Mouse (Mus musculus): ENCODE measurements at regions not wholly inside any gene's neighbourhood (a gene's known extent, or its start where the extent isn't known, plus 50 kb on each side); places are given as distances from the start of the nearest gene placed in this dataset.

DNA sequence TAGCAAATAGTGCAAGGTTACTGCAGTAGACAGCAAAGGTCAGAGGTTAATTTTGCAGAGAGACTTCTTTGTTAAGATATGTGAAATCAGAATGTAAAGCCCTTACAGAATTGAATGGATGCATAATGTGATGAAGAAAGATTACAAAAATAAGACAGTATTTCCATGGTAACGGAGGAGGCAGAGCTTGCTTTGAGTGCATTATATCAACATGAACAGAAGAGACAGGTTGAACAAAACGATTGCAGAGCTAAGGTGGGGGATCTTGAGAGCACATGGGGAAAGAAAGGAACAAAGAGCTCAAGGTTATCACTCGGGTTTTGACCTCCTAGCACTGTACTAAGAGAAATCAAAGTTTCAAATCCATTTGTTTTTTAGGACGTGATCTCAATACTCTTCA lies 106.2 kb upstream of the Rap2b start:
- no peak for DNase-seq (ENCODE audit: low spot score)

GRCm38 (mm10) chr3:61255643-61256042 lies 105.8 kb upstream of the Rap2b start:
- DNase-seq (ENCODE audit: low spot score): no peak

DNA sequence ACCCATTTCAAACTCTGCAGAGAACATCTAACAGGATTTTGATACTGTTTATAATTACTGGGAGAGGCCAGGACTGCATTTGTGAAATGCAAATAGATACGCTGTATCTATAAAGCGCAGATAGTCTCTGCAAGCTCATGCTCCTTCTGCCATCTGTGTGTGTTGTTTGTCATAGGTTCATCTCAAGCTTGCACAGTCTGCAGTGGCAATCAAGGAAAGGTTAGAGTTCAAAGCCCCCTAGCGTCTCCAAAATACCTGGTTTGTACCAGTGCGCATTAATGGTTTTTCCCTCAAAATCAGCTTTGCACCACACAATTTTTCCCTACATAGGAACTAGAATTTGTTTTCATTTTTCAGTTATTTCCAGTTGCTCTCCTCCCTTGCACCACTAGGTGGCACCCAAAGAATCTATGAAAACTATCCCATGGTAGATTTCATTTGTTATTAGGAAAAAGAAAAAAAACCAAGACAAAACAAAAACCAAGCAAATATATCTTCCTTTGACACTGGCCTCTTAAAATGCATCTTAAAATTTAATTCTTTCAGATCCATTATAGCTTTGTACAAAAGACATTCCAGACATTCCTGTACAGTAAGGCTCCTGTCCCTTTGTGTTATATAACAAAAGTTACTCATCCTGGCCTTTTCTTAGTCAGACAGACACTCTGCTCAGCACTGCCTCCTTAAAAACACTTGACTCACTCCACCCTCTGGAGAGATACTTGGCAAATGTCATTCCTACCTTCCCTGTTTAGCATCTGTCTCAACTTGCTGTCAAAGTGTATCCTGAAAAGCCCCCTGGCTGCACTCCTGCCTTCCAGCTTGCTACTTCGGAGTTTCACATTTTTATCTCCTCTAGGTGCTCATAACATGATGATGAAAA lies 92.7 kb upstream of the Rap2b start:
- DNase-seq (ENCODE audit: low spot score): peak; percentile 47

DNA sequence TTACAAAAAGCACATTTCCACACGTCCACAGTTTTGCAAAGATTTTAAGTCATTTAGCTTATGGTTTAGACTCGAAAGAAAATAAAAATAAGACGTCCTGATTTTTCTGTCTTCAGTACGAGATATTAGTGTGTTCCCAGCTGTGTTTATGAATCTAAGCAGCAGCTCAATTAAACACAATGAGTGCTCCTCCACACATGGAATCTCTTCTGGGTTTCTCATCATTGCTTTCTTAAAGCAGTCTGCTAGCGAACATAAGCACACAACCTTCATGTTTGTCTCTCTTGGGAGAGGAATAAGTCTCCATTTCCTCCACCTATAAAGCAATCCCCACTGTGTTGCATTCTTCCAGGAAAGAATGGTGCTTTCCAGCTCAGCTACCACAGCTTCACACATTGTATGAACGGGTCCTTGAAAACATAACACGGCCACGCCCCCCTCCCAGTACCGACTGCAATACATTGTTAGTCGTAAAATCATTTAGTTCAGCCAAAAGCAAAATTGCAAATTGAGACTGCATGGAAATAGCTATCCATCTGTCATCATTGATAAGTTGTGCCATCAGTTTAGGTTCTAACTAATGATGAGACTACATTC lies 75.4 kb upstream of the Rap2b start:
- DNase-seq (ENCODE audit: low spot score): no peak

- DNase-seq (ENCODE audit: low spot score): no peak
These were observed 73.2 kb upstream of the Rap2b start for GRCm38 (mm10) chr3:61288195-61288594.

DNA sequence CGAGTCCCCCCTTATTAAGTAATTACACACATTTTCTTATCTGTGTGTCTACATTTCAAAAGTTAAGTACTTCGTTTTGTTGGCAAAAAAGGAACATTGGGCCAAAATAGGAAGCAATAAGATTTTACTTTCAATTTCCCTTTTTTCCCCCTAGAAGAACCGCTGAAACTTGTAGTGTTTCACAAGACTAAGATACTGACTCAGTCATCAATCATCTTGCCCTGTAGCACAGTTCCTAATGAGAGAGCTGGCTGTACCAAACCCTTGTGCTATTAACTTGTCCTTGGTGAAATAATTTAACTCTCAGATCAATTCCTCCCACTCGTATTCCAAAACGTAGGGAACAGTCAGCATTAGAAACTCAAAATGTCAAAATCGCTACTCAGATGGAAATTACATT lies 66.6 kb upstream of the Rap2b start:
- DNase-seq (ENCODE audit: low spot score): no peak

- no peak for DNase-seq (ENCODE audit: low spot score)
These were observed 64.1 kb upstream of the Rap2b start for GRCm38 (mm10) chr3:61297290-61297689.

GRCm38 (mm10) chr3:61302214-61302613 lies 59.2 kb upstream of the Rap2b start:
- DNase-seq (ENCODE audit: low spot score): no peak

DNA sequence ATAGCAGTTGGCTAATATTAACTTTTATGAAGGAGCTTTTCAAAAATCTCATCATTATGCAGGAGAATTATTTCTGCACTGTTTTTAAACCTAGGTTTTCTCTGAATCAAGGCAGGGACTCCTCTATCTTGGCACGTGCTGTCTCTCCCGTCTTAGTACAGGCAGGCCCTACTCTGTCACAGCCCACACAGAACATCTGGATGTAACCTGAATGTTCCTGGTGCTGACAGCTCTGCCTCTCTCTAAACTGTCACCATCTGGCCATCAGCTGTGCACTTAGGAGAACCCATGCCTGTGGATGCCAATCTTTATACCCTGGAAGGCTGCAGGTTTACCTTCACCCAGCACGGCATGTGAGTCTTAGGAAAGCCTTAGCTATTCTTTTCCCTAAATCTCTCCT lies 58.0 kb upstream of the Rap2b start:
- DNase-seq (ENCODE audit: low spot score): no peak

GRCm38 (mm10) chr3:61306306-61306705 lies 55.1 kb upstream of the Rap2b start:
- no peak for DNase-seq (ENCODE audit: low spot score)

DNA sequence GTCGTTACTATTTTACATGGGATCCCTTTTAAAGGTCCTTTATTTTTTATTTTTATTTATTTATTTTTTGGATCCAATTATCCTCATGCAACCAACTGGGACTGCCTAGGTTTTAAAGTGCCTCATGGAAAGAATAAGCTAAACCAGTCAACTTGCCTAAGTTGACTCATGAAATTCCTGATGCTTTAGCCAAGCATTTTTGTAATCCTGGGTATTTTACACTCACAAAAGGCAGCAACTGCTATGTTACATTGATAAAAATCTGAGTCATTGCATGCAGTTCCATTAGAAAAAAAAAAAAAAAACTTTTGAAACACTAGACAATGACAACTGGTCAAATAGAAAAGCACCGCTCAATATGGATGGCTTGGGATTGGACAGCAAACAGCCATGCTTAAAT lies 52.7 kb upstream of the Rap2b start:
- no peak for DNase-seq (ENCODE audit: low spot score)

GRCm38 (mm10) chr3:61309197-61309596 lies 52.2 kb upstream of the Rap2b start:
- DNase-seq (ENCODE audit: low spot score): no peak

Data from ovary, postnatal 14 days (tissue).